Mouse (Mus musculus) lung, postnatal 0 days (tissue): ENCODE results near the gene Pde2a.

Source experiments
- CTCF ChIP-seq: IDR thresholded peaks from 2 replicates; pipeline ENCODE4 v1.5.1; 2016; ENCODE audit warnings: antibody characterized with exemption, mild to moderate bottlenecking
- EP300 ChIP-seq: IDR thresholded peaks from 2 replicates; pipeline ENCODE4 v1.6.1; 2016; ENCODE audit warnings: antibody characterized with exemption, mild to moderate bottlenecking, control low read depth

DNA sequence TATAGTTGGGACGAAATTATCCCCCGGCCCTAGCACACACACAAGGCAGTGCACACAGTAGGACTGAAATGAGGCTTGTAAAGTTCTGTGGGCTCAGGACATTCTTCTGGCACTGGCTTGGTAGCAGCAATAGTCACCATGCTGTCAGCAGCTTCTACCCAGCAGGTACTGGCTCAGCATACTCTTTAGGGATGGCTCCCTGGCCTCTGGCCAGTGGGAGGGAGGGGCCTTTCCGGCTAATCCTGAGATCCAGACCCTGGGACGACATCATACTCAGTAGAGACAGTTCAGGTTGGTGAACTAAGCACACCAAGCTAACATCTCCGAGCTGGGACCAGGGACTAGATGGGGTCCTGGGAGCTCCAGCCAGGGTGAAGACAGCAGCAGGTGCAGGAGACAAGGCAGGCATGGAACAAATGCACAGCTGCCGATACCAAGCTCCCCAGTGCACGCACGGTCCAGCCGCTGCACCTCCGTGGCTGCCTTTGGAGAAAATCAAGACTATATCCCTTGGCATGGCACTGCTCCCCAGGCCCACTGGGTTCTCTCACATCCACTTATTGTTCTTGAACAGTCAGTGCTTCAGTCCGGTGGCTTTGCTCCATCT, 42.3 kb downstream of the Pde2a start:
- no peak for TF ChIP-seq CTCF
- no peak for TF ChIP-seq EP300
